In genomic region chr6:83482418-83483085, GRCm38 (mm10) we compare ENCODE assay signal across 13 mouse cellular contexts. TPM values are rescaled to one million over a fixed set of nuclear protein-coding genes. Genes with fewer than 3 reads are reported as not detected.
DNase-seq lines count a peak whose midpoint lies in the region; ATAC-seq and TF ChIP-seq lines count a peak whose summit lies in the region.
"Had no signal": no experiment of that assay in that cellular context is flagged by ENCODE, and none has a peak within 500 bp of the region (broad histone marks: within the 10 kb centered on the region; RNA-seq: fewer than 3 reads in every experiment).

No protein-coding gene starts in this region.

- peak overlapping the region; percentile 66 for H3K27ac ChIP-seq in gastrocnemius, adult 2 months
- H3K27ac ChIP-seq in kidney, embryonic 15.5 days, result peak overlapping the region; percentile 52
- peak overlapping the region; percentile 98 for H3K27ac ChIP-seq in macrophage
- H3K27ac ChIP-seq in midbrain, embryonic 15.5 days, result no peak overlapping the region
- H3K27ac ChIP-seq: liver, embryonic 14.5 days; neural tube, embryonic 12.5 days had no signal

- no peak overlapping the region for H3K4me3 ChIP-seq in gastrocnemius, adult 2 months
- no peak overlapping the region for H3K4me3 ChIP-seq in kidney, embryonic 15.5 days (replicated peaks)
- H3K4me3 ChIP-seq in macrophage (ENCODE audit: inconsistent target), result no peak overlapping the region
- H3K4me3 ChIP-seq in midbrain, embryonic 15.5 days, result no peak overlapping the region
- H3K4me3 ChIP-seq: neural tube, embryonic 12.5 days had no signal

- no peaks in the 10 kb centered on the region for H3K27me3 ChIP-seq in kidney, embryonic 15.5 days
- H3K27me3 ChIP-seq in midbrain, embryonic 15.5 days (replicated peaks), result no peaks in the 10 kb centered on the region
- H3K27me3 ChIP-seq: neural tube, embryonic 12.5 days had no signal

- no peaks in the 10 kb centered on the region for H3K79me2 ChIP-seq in macrophage (ENCODE audit: inconsistent target)

- ATAC-seq in kidney, embryonic 15.5 days (replicated peaks; ENCODE audit: low FRiP score), result peak; percentile 66
- ATAC-seq in erythroblast, adult 5-6 weeks (replicated peaks; ENCODE audit: low FRiP score, poor library complexity, severe bottlenecking), result no peak
- no peak for ATAC-seq in midbrain, embryonic 15.5 days (replicated peaks)
- ATAC-seq: inflammation-experienced regulatory T-cells, adult 6 months had no signal

- no peak overlapping the region for H3K4me2 ChIP-seq in kidney, embryonic 15.5 days
- H3K4me2 ChIP-seq in midbrain, embryonic 15.5 days, result no peak overlapping the region
- H3K4me2 ChIP-seq: neural tube, embryonic 12.5 days had no signal

- H3K9ac ChIP-seq in kidney, embryonic 15.5 days, result no peak overlapping the region
- H3K9ac ChIP-seq in midbrain, embryonic 15.5 days, result no peak overlapping the region
- H3K9ac ChIP-seq: liver, embryonic 14.5 days; neural tube, embryonic 12.5 days had no signal

- 30% methylated on average over 10 of the region's 10 CpGs for WGBS in kidney, embryonic 15.5 days
- WGBS in macrophage (ENCODE audit: missing documents), result 16% methylated on average over 10 of the region's 10 CpGs
- WGBS in midbrain, embryonic 15.5 days, result 80% methylated on average over 10 of the region's 10 CpGs

- H3K4me1 ChIP-seq in kidney, embryonic 15.5 days, result peaks cover 29% of the 10 kb centered on the region; the same call in 1 of the 2 replicates
- H3K4me1 ChIP-seq in midbrain, embryonic 15.5 days, result no peaks in the 10 kb centered on the region
- H3K4me1 ChIP-seq: neural tube, embryonic 12.5 days had no signal

- intact Hi-C loops in gastrocnemius, adult 2 months (cut with DNase I), result no loop called here
- intact Hi-C loops in gastrocnemius, postnatal 36 days (cut with DNase I), result no loop called here

- no peak for TF ChIP-seq CTCF in gastrocnemius, adult 2 months (IDR thresholded peaks at IDR 0.05)

- no peak for DNase-seq in gastrocnemius, adult 2 months
- DNase-seq in gastrocnemius, postnatal 36 days, result no peak
- DNase-seq in B cell, adult 2 months, result peak; percentile 52 to 62
- no peak for DNase-seq in Muller cell, postnatal 12 days (ENCODE audit: inconsistent ontology term)
- DNase-seq: cerebellum, adult 8-10 months; gastrocnemius, postnatal 25 days had no signal

- no peaks in the 10 kb centered on the region for H3K9me3 ChIP-seq in kidney, embryonic 15.5 days (replicated peaks)
- no peaks in the 10 kb centered on the region for H3K9me3 ChIP-seq in midbrain, embryonic 15.5 days
- H3K9me3 ChIP-seq: neural tube, embryonic 12.5 days had no signal

- peaks cover 75% of the 10 kb centered on the region for H3K36me3 ChIP-seq in kidney, embryonic 15.5 days
- H3K36me3 ChIP-seq in macrophage (ENCODE audit: inconsistent target), result peaks cover 26% of the 10 kb centered on the region; the same call in 1 of the 2 replicates
- peaks cover 18% of the 10 kb centered on the region for H3K36me3 ChIP-seq in midbrain, embryonic 15.5 days (replicated peaks)

RNA-seq across cellular contexts. Expression of gene Tet3, which starts 23.7 kb away (rescaled TPM):
- 10 to 100 TPM; 16.4 to 18.0 TPM for total RNA-seq in gastrocnemius, adult 2 months (2021)
- 10 to 100 TPM; 21.1 to 23.7 TPM for total RNA-seq in gastrocnemius, postnatal 36 days (2021)
- polyA plus RNA-seq in kidney, embryonic 15.5 days (2015; fragmentation: Nextera tagmentation; extraction: Ambion mirVana), result 51.0 and 51.4 TPM in 2 replicates
- total RNA-seq in macrophage (2018; cell fraction: chromatin; rRNA removed), result 100 to 1,000 TPM; 104 to 576 (median 356) TPM
- 10 to 100 TPM; 15.7 to 66.9 (median 36.1) TPM for total RNA-seq in macrophage (2018; cell fraction: cytosol; rRNA removed)
- 100 to 1,000 TPM in 20 of 26 experiments, 10 to 100 TPM in 6; 62.0 to 363 (median 169) TPM for total RNA-seq in macrophage (2018; cell fraction: nucleus; rRNA removed)
- polyA plus RNA-seq in macrophage (2018), result 13.9 to 21.1 TPM (median 19.1 TPM) in 3 replicates
- 29.6 and 35.1 TPM in 2 replicates for total RNA-seq in erythroblast, adult 5-6 weeks (2015; ENCODE audit: low replicate concordance)
- total RNA-seq in erythroblast, adult 5-6 weeks (2017; ENCODE audit: low replicate concordance), result 24.9 and 25.5 TPM in 2 replicates
- 60.9 and 76.8 TPM in 2 replicates for polyA plus RNA-seq in midbrain, embryonic 15.5 days (2015; fragmentation: Nextera tagmentation; extraction: Ambion mirVana)

RNA-seq across cellular contexts. Expression of gene Dguok, which starts 24.2 kb away (rescaled TPM):
- total RNA-seq in gastrocnemius, adult 2 months (2021), result 10 to 100 TPM; 17.8 to 20.6 TPM
- 10 to 100 TPM; 14.8 to 17.8 TPM for total RNA-seq in gastrocnemius, postnatal 36 days (2021)
- polyA plus RNA-seq in kidney, embryonic 15.5 days (2015; fragmentation: Nextera tagmentation; extraction: Ambion mirVana), result 75.6 and 83.8 TPM in 2 replicates
- 100 to 1,000 TPM in 3 of 26 experiments, 10 to 100 TPM in 20, 1 to 10 TPM in 3; 8.4 to 129 (median 57.6) TPM for total RNA-seq in macrophage (2018; cell fraction: chromatin; rRNA removed)
- 10 to 100 TPM; 15.6 to 42.6 (median 32.2) TPM for total RNA-seq in macrophage (2018; cell fraction: cytosol; rRNA removed)
- total RNA-seq in macrophage (2018; cell fraction: nucleus; rRNA removed), result 10 to 100 TPM in 25 of 26 experiments, 1 to 10 TPM in 1; 7.9 to 98.5 (median 32.1) TPM
- polyA plus RNA-seq in macrophage (2018), result 30.7 to 54.0 TPM (median 30.9 TPM) in 3 replicates
- 20.7 and 23.1 TPM in 2 replicates for total RNA-seq in erythroblast, adult 5-6 weeks (2015; ENCODE audit: low replicate concordance)
- 22.9 and 25.4 TPM in 2 replicates for total RNA-seq in erythroblast, adult 5-6 weeks (2017; ENCODE audit: low replicate concordance)
- polyA plus RNA-seq in midbrain, embryonic 15.5 days (2015; fragmentation: Nextera tagmentation; extraction: Ambion mirVana), result 72.2 and 74.0 TPM in 2 replicates

RNA-seq across cellular contexts. Expression of gene Actg2, which starts 53.5 kb away (rescaled TPM):
- under 1 TPM; 0.31 to 0.47 TPM for total RNA-seq in gastrocnemius, adult 2 months (2021)
- under 1 TPM in 1 of 2 experiments, not detected in 1; 0.39 TPM for total RNA-seq in gastrocnemius, postnatal 36 days (2021)
- 25.1 and 130 TPM in 2 replicates for polyA plus RNA-seq in kidney, embryonic 15.5 days (2015; fragmentation: Nextera tagmentation; extraction: Ambion mirVana)
- 1 to 10 TPM in 1 of 26 experiments, not detected in 25; 7.0 TPM for total RNA-seq in macrophage (2018; cell fraction: chromatin; rRNA removed)
- not detected for total RNA-seq in macrophage (2018; cell fraction: cytosol; rRNA removed)
- total RNA-seq in macrophage (2018; cell fraction: nucleus; rRNA removed), result 1 to 10 TPM in 1 of 26 experiments, not detected in 25; 1.2 TPM
- polyA plus RNA-seq in macrophage (2018), result 0.21 TPM in 1 of 3 replicates, not detected in the others
- not detected in 2 replicates for total RNA-seq in erythroblast, adult 5-6 weeks (2015; ENCODE audit: low replicate concordance)
- not detected in 2 replicates for total RNA-seq in erythroblast, adult 5-6 weeks (2017; ENCODE audit: low replicate concordance)
- 2.2 and 2.6 TPM in 2 replicates for polyA plus RNA-seq in midbrain, embryonic 15.5 days (2015; fragmentation: Nextera tagmentation; extraction: Ambion mirVana)

Comparison
In these comparisons a context has a peak if more than half of its experiments do, and no peak if none do; other contexts are left out.
1. DNase-seq: peak in B cell, adult 2 months (2 of 2); none in gastrocnemius, adult 2 months (single experiment), gastrocnemius, postnatal 36 days (0 of 2) and Muller cell, postnatal 12 days (single experiment).